Mouse (Mus musculus) skeletal muscle tissue, adult 2 months (tissue): Measurements from ENCODE around the gene Dock8.

Source experiments
- DNase-seq: peaks from one replicate; pipeline ENCODE4 v3.0.0-alpha.2; 2012; ENCODE audit warnings: low read depth, low spot score

Gene Dock8

DNA sequence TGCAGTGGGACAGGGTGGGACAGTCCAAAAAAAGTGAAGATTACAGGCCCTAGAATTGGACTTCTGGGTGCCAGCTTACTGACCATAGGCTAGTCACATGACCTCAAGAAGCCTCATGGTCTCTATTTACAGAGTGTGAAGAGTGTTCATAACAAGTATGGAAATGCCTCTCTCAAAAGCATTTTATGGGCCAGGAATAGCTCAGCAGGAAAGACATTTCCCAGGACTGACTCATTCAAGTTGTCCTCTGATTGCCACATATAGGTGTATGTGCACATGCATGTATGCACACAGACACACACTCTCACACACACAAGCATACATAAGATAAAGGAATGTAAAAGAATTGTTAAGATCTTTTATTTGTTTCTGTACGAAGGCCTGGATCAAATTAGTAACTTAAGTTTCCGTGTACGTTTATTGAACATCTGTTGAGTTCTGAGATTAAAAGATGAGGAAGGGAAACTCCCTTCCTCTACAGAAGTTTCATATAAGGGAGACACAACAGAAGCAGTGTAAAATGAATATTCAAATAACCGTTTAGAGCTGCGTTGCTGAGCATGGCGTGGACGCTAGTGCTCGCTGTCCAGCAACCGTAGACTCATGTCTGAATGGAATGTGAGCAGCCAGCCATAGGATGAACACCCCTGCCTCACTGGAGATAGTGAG lies 63.0 kb downstream of the Dock8 start:
- DNase-seq: no peak

DNA sequence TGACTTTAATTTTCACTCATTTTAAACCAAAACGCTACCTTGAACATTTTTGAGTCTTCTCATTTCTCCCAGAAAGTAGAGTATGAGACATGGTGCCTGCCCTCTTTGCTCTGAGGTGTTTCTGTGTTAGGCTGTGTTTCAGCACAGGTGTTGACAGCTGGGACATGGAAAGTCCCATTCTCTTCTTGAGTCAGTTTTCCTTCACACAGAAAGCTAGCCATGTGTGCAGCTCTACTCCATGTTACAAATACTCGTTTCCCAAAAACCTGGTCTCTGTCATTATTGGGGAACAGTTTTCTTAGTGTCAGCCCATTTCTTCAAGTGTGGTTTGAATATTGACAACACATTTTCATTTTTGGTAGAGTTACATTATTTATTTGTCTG lies 63.5 kb downstream of the Dock8 start:
- no peak for DNase-seq

- no peak for DNase-seq
These were observed 66.9 kb downstream of the Dock8 start for GRCm38 (mm10) chr19:25066229-25066628.

DNA sequence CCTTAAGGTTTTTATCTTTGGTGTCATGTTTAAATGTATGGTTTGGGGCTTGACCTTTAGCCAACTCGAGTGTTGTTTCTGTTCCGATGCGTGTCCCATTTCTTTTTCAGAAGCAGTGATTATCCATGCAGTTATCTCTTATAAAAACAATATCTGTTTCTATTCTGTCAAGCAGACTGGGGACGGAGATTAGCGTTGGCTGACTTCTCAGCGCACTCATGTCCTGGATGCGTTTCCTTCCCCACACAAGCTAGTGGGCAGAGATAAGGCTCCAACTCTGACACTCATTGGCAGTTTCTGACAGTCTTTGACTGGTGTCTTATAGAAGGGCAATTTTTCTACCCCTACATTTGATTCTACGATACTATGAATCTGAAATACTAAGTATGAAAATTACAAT lies 69.2 kb downstream of the Dock8 start:
- no peak for DNase-seq

DNA sequence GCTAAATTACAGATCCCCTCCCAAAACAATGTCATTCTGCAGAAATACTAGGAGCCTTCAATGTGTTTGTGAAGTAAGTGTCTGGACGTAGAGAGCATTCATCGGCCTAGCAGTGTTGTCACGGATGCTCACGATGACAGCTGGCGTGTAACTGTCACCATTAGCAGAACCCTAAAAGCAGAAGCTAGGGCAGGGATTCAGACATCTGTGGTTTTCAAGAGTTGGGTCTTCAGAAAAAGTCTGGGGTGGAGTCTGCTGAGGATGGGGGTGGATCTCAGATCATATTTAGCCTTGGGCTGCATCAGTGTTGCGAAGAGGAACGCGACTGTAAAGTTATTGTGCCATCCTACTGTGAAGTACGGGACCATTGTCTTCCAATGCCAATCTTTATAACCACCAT lies 73.2 kb downstream of the Dock8 start:
- DNase-seq: no peak

DNA sequence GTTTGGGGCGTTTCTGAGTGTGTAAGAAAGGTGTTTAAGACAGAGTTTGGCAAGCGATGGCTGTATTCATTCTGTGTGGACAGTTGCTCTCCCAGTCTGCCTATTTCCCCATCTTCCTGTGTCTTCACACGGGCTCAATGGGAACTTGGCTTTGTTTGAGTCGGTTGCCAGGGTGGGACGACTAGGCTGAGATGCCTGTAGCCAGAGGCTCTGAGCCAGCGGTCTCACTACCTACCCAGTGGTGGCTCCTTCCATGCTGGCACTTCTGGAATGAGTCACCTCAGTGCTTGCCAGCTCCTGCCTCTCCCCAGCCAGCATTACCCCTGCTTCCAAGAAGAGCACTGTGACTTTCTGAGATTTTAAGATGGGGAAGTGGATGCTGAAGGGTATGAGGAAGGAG lies 75.4 kb downstream of the Dock8 start:
- DNase-seq: no peak

DNA sequence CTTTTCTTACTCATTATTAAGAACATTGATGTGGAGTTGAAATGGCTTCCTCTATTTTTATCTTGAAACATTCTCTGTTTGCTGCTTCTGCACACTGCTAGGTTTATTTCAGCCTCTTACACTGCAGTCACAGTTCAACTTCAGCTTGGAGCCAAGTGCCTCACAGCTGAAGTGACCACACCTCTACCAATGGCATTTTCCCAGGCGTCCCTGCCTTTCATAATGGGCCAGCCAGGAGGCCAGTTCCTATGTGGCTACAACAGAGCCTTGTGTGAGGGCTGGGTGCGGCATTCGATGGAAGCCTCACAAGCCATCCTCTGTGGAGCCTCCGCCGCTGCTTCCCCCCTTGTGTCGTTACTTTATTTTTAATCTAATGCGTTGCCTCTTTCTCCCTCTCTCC lies 78.3 kb downstream of the Dock8 start:
- no peak for DNase-seq

- no peak for DNase-seq
These were observed 78.8 kb downstream of the Dock8 start for GRCm38 (mm10) chr19:25078130-25078529.

DNA sequence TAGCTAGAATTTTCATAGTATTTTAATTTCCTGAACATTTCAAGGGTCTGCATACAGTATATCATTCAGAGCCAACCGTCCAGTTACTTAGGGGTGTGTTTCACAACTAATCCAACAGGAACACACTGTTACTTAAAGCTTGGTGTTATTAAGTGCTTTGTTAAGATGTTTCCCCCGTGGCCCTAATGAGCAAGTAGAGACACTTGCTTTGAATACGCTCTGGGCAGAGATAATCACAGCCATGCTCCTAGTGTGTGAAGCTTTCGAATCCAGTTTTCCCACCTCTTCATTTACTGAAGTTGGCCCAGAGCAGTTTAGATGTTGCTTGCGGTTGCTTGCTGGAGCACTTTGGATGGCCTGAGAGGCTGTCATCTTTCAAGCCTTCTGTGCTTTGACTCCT lies 80.8 kb downstream of the Dock8 start:
- DNase-seq: no peak

- DNase-seq: no peak
These were observed 83.5 kb downstream of the Dock8 start for GRCm38 (mm10) chr19:25082839-25083238.

DNA sequence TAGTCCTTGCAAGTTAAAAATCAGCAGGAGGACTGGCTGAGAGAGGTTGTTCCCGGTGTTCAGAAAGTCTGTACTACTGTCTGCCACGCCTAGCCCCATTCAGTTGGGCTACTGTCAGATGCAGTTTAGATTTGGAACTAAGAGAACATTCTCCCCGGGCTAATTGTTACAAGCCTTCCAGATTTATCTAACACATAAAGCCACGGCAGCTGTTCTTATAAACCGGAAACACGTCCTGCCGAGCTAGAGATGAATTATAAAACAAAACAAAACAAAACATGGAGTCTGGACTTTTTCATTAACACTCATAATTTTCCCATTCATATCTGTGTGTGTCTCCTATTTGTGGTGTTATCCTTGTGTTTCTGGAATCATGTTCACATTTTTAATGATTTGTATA lies 87.8 kb downstream of the Dock8 start:
- DNase-seq: no peak

- DNase-seq: no peak
These were observed 90.4 kb downstream of the Dock8 start for GRCm38 (mm10) chr19:25089746-25090145.

GRCm38 (mm10) chr19:25095135-25095534 lies 95.8 kb downstream of the Dock8 start:
- DNase-seq: no peak

GRCm38 (mm10) chr19:25096316-25096715 lies 97.0 kb downstream of the Dock8 start:
- DNase-seq: no peak

GRCm38 (mm10) chr19:25096986-25097385 lies 97.7 kb downstream of the Dock8 start:
- no peak for DNase-seq

GRCm38 (mm10) chr19:25097506-25097905 lies 98.2 kb downstream of the Dock8 start:
- no peak for DNase-seq

DNA sequence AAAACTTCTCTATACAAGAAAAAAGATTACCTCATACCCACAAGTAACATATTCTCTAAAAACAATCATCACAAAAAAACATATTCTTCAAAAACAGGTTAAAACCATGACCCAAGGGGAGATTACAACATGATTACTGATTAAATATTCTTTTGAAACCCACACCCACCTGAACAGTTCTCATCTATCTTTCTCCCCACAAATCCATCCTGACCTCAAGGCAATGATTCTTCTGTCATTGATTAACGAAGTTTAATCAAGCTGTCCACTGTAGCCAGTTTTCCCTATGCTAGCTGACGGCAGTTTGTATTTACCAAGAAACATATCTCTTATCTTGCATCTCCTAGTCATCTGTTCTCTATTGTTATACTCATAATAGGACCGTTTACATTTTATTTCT lies 98.6 kb downstream of the Dock8 start:
- DNase-seq: no peak

- no peak for DNase-seq
These were observed 99.6 kb downstream of the Dock8 start for GRCm38 (mm10) chr19:25098941-25099340.

DNA sequence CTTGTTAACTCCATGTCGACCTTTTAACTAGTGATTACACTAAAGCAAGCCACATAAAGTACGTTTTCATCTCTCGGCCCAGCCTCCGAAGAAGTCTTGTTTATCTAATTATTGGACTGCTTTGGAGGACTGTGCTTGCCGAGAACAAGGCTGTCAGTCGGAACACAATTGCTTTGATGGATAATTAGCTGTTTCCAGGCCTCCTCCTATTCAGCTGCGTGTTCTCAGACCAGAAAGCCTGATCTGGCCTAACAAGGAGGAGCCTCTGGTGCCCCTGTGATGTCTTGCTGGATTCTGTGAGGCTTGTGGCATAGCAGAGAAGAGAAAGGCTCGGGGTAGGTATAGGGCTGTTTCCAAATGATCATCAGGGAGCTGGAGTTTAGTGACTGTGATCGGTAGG lies 106.3 kb downstream of the Dock8 start:
- DNase-seq: no peak

DNA sequence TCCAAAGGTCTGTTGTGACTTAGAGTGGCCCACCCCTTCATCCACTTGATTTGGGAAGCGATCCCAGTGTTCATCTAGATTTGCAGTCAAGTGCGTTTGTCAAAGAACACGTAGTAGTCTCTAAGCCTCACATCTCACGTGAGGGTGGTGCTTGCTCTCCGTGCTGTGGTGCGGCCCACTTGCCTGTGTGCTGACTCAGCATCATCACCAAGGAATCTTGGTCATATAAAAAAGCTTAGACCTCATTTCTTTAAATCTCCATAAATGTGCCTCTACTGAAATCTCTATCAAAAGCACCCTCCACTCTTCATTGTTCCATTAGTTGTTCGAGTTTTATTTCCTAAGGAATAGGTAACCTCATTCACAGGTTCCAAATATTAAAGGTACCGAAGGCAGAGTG lies 107.0 kb downstream of the Dock8 start:
- no peak for DNase-seq

GRCm38 (mm10) chr19:25107417-25107816 lies 108.1 kb downstream of the Dock8 start:
- no peak for DNase-seq

DNA sequence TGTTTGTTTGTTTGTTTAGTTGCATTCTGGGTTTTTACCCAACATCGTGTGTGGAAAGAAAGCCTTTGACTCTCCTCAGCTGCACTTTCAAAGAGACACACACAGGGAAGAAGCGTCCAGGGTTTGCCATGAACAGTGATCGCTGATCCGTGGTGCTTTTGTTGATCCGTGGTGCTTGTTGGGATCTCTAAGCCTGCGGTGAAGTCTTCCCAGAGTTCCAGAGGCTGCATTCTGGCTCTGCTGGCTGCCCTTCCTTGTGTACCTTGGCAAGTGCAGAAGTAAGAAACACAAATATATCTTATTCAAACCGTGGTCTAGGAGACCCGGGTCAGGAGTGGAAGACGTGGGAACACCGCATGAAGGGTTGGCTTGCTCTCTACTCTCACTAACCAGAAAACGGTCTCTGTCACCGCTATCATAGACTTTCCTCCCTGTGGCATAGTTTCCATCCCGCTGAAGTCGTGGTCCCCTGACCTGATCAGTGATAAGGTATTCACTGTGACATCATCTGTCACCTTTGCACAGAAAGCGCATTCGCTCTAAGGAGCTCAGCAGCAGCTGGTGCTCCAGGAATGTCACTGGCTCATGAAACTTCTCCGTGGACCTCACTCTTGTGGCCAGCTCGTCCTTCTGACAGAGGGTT lies 112.4 kb downstream of the Dock8 start:
- no peak for DNase-seq

- DNase-seq: no peak
These were observed 117.6 kb downstream of the Dock8 start for GRCm38 (mm10) chr19:25116981-25117380.

DNA sequence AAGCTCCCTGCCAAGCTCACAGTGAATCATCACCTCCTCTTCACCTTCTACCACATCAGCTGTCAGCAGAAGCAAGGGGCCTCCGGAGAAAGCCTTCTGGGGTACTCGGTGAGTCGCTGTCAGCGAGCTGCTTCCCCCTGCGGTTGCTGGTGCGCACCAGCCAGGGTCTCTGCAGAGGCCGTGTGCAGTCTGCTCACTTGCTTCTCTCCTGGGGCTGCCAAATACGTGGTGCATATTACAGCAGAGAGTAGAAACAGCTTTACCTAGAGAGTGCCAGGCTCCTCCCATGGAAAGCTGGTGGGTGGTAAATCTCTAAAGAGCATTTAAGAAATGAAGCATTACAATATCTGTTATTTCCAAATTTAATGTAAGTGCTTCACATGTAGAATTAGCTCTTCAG lies 123.1 kb downstream of the Dock8 start:
- peak; percentile 38 for DNase-seq
